Mouse (Mus musculus): ENCODE results near the gene Dck.

DNA sequence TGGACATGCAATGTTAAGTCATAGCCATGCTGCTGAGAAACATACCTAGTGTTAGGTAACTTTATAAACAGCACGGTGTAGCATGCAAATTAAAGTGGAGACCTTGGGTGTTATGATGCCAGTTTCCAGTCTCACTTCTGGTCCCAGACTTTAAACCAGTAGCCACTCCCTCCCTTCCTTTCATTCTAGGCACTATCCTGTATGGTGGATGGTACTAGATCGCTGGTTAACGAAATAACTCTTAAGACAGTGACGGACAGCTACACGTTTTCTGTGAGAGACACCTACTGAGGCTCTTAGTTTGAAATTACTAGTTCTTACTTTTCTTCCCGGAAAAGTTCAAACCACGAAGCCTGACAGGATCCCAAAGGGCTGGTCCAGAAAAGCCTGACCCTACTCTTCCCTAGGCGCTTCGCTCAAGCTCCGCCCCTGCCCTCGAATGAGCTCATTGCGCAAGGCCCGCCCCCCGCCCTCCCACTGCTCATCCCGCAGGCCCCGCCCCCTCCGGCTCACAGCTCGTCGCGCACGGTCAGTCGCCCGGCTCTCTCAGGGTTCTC, 288 bp upstream of the Dck start:
- TF ChIP-seq CTCF (IDR thresholded peaks at IDR 0.05; ENCODE audit: extremely low read depth, insufficient read length, insufficient replicate concordance, low read depth, low read length) (no peak), POLR2A (IDR thresholded peaks at IDR 0.05; ENCODE audit: low read depth, low read length) (no peak)
